Mouse (Mus musculus) CH12.LX (cell line): Measurements from ENCODE around the gene Top3b.

Experiments
- CTCF ChIP-seq, 2 experiments: IDR thresholded peaks in 1 of 2; conservative IDR thresholded peaks in 1 of 2; 2 replicates each; pipeline ENCODE4 v1.5.1; 2011 to 2012; ENCODE audit warnings: low read depth in 2 of 2, low read length in 2 of 2, improper control_type of control experiment in 1 of 2, inconsistent platforms in 1 of 2, mild to moderate bottlenecking in 1 of 2, moderate library complexity in 1 of 2
- HCFC1 ChIP-seq: IDR thresholded peaks from 2 replicates; pipeline ENCODE4 v1.6.1; 2012; ENCODE audit warnings: low read depth, mild to moderate bottlenecking, inconsistent platforms, low read length, improper control_type of control experiment
- POLR2A ChIP-seq: IDR thresholded peaks from 2 replicates; pipeline ENCODE4 v1.6.1; 2011; ENCODE audit warnings: low read depth, mild to moderate bottlenecking, improper control_type of control experiment, low read length
- TBP ChIP-seq: conservative IDR thresholded peaks from 2 replicates; pipeline ENCODE4 v1.6.1; 2011; ENCODE audit warnings: low read depth, low read length, improper control_type of control experiment

GRCm38 (mm10) chr16:16930326-16930725 is 59.8 kb downstream of the Top3b start:
- TF ChIP-seq CTCF (conservative IDR thresholded peaks at IDR 0.05 in 1 of 2, IDR thresholded peaks at IDR 0.05 in 1 of 2; ENCODE audit: low read depth in 2 of 2, low read length in 2 of 2) = no peak
- TF ChIP-seq POLR2A = no peak
- TF ChIP-seq HCFC1 = no peak
- TF ChIP-seq TBP = no peak
